ENCODE assay signal across 14 mouse cellular contexts in the genomic region with DNA sequence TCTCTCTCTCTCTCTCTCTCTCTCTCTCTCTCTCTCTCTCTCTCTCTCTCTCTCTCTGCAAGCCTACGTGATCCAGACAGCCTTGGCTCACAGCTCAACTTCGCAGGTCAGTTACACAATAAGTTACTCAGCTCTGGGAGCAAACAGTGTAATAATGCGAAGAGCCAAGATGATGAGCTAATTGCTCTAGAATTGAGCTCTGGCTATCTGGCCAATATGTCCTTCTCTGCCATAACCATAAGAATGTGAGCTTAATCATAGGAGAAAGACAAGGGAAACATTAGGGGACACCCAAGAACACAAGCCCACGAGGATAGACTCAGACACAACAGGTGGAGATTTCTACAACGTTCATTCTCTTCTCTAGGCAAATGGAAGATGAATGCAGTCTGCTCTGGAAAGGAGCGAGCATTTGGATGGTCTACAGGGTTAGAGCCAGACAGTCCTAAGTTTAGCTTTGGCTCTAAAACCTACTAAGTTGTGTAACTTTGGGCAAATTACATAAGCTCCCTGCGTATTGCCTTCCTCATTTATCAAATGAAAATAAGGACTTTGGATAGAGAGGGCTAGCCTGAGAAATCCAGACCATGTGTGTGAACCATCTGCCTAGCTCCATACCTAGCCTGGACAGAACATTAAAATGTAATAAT.
DNase-seq lines count a peak whose midpoint lies in the region; ATAC-seq and TF ChIP-seq lines count a peak whose summit lies in the region.
"Had no signal": no experiment of that assay in that cellular context is flagged by ENCODE, and none has a peak within 500 bp of the region (broad histone marks: within the 10 kb centered on the region; RNA-seq: fewer than 3 reads in every experiment).

No protein-coding gene starts in this region.

- intact Hi-C loops in gastrocnemius, adult 2 months (cut with DNase I): no loop called here

- no peak overlapping the region for H3K4me2 ChIP-seq in midbrain, postnatal 0 days (ENCODE audit: low read depth, low read length, poor library complexity, severe bottlenecking)
- H3K4me2 ChIP-seq: hindbrain, embryonic 15.5 days had no signal

- no peak for ATAC-seq in midbrain, postnatal 0 days (ENCODE audit: low FRiP score)
- no peak for ATAC-seq in CD4-positive, CD25-positive, alpha-beta regulatory T cell, adult 4 months

- TF ChIP-seq CTCF in gastrocnemius, adult 2 months (IDR thresholded peaks at IDR 0.05): no peak
- TF ChIP-seq CTCF in midbrain, postnatal 0 days (IDR thresholded peaks at IDR 0.05): no peak

- no peak overlapping the region for H3K4me3 ChIP-seq in gastrocnemius, adult 2 months
- no peak overlapping the region for H3K4me3 ChIP-seq in brown adipose tissue, adult 24 weeks (ENCODE audit: insufficient read depth, low read depth, low read length)
- no peak overlapping the region for H3K4me3 ChIP-seq in midbrain, postnatal 0 days (ENCODE audit: low read depth, low read length)
- H3K4me3 ChIP-seq: erythroblast, embryonic 14.5 days; hindbrain, embryonic 15.5 days had no signal

- DNase-seq in gastrocnemius, adult 2 months: peak; percentile 54
- no peak for DNase-seq in gastrocnemius, postnatal 4 days (ENCODE audit: low spot score in 2 of 2)
- peak; percentile 47 for DNase-seq in Muller cell, postnatal 12 days (ENCODE audit: inconsistent ontology term)
- DNase-seq in heart, postnatal 4 days: peak; percentile 11
- DNase-seq in midbrain, postnatal 0 days (ENCODE audit: low spot score): no peak
- DNase-seq in kidney, postnatal 10 days: no peak
- DNase-seq: B cell, adult 2 months; cerebellum, adult 18-20 months; embryo, embryonic 11 days; layer of hippocampus, postnatal 36 days had no signal

- peak overlapping the region; percentile 54 for H3K27ac ChIP-seq in gastrocnemius, adult 2 months
- H3K27ac ChIP-seq in brown adipose tissue, adult 24 weeks (replicated peaks; ENCODE audit: low read depth, low read length): peak overlapping the region; percentile 99
- H3K27ac ChIP-seq in midbrain, postnatal 0 days (ENCODE audit: low read depth, low read length): no peak overlapping the region
- H3K27ac ChIP-seq: hindbrain, embryonic 15.5 days had no signal

- H3K9me3 ChIP-seq in midbrain, postnatal 0 days (ENCODE audit: low read length): no peaks in the 10 kb centered on the region
- H3K9me3 ChIP-seq: hindbrain, embryonic 15.5 days had no signal

- no peak overlapping the region for H3K9ac ChIP-seq in midbrain, postnatal 0 days (replicated peaks; ENCODE audit: low read length, poor library complexity, severe bottlenecking)
- H3K9ac ChIP-seq: hindbrain, embryonic 15.5 days had no signal

- no peaks in the 10 kb centered on the region for H3K27me3 ChIP-seq in midbrain, postnatal 0 days (ENCODE audit: insufficient read depth, low read length)
- H3K27me3 ChIP-seq: hindbrain, embryonic 15.5 days had no signal

- H3K36me3 ChIP-seq in midbrain, postnatal 0 days (ENCODE audit: insufficient read depth, low read length): no peaks in the 10 kb centered on the region
- H3K36me3 ChIP-seq: hindbrain, embryonic 15.5 days had no signal

- 91% methylated on average over 7 of the region's 7 CpGs for WGBS in midbrain, postnatal 0 days

- H3K4me1 ChIP-seq in brown adipose tissue, adult 24 weeks (ENCODE audit: control insufficient read depth, insufficient read depth, insufficient read length, low read length): no peaks in the 10 kb centered on the region
- no peaks in the 10 kb centered on the region for H3K4me1 ChIP-seq in midbrain, postnatal 0 days (ENCODE audit: insufficient read depth, low read length)
- H3K4me1 ChIP-seq: hindbrain, embryonic 15.5 days had no signal

Comparison
In these comparisons a context has a peak if more than half of its experiments do, and no peak if none do; other contexts are left out.
1. DNase-seq: peak in gastrocnemius, adult 2 months (single experiment), Muller cell, postnatal 12 days (single experiment) and heart, postnatal 4 days (single experiment); none in gastrocnemius, postnatal 4 days (0 of 2), midbrain, postnatal 0 days (single experiment) and kidney, postnatal 10 days (single experiment).